In the genomic region with DNA sequence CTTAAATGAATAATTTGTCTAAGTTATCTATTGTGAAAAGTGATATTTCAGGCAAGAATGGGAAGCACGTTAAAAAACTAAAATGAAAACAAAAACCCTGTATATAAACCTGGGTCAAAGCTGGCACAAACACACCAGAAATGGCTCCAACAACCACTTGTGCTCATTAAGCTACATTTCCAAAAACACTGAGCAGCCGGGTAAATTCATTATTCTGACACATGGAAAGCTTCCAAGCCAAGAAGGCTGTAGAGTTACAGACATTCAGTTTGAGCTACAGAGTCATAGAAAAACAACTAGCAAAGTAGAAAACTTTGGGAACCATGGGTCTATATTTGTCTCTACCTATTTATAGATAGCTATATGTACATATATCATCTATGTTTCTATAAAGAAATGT, we compare ENCODE assay signal across 31 mouse cellular contexts.
A peak's percentile ranks its signal among the peaks of the same experiment; 100 is the strongest.
DNase-seq lines count a peak whose midpoint lies in the region; ATAC-seq and TF ChIP-seq lines count a peak whose summit lies in the region.
"Had no signal": no experiment of that assay in that cellular context is flagged by ENCODE, and none has a peak within 500 bp of the region (broad histone marks: within the 10 kb centered on the region; RNA-seq: fewer than 3 reads in every experiment).

No protein-coding gene starts in this region.

- H3K4me2 ChIP-seq in forebrain, postnatal 0 days (ENCODE audit: low read depth) = no peak overlapping the region
- no peak overlapping the region for H3K4me2 ChIP-seq in forebrain, embryonic 12.5 days
- H3K4me2 ChIP-seq in midbrain, postnatal 0 days (ENCODE audit: low read depth, low read length, poor library complexity, severe bottlenecking) = no peak overlapping the region
- H3K4me2 ChIP-seq in midbrain, embryonic 14.5 days (ENCODE audit: low read length) = no peak overlapping the region
- H3K4me2 ChIP-seq: embryonic facial prominence, embryonic 13.5 days; heart, embryonic 11.5 days; hindbrain, embryonic 12.5 days; neural tube, embryonic 12.5 days had no signal

- peak; percentile 23 to 32 for DNase-seq in cerebellum, postnatal 10 days
- no peak for DNase-seq in cerebellum, postnatal 25 days
- DNase-seq in forebrain, postnatal 0 days = peak; percentile 64
- peak; percentile 4 for DNase-seq in kidney, postnatal 10 days
- no peak for DNase-seq in kidney, adult 18-20 months
- peak; percentile 34 for DNase-seq in midbrain, postnatal 0 days (ENCODE audit: low spot score)
- no peak for DNase-seq in midbrain, embryonic 14.5 days
- DNase-seq: adrenal gland, adult 8-10 months; cerebellum, adult 8-10 months; embryo, embryonic 11 days; gastrocnemius, postnatal 14 days; heart, postnatal 36 days; liver; lung, adult 2 months; right cerebral cortex, adult 18-20 months; spleen, adult 18-20 months; thymus, adult 18-20 months; thymus, postnatal 25 days had no signal

- 38% methylated on average over 2 of the region's 2 CpGs for WGBS in forebrain, postnatal 0 days
- 83% methylated on average over 2 of the region's 2 CpGs for WGBS in forebrain, embryonic 12.5 days
- WGBS in midbrain, postnatal 0 days = 76% methylated on average over 2 of the region's 2 CpGs
- WGBS in midbrain, embryonic 14.5 days = 92% methylated on average over 2 of the region's 2 CpGs

- no peak overlapping the region for H3K4me3 ChIP-seq in forebrain, postnatal 0 days (ENCODE audit: low read depth, low read length)
- H3K4me3 ChIP-seq in forebrain, embryonic 12.5 days (replicated peaks) = no peak overlapping the region
- H3K4me3 ChIP-seq in midbrain, postnatal 0 days (ENCODE audit: low read depth, low read length) = no peak overlapping the region
- H3K4me3 ChIP-seq in midbrain, embryonic 14.5 days (replicated peaks; ENCODE audit: low read depth, low read length) = no peak overlapping the region
- H3K4me3 ChIP-seq: embryonic facial prominence, embryonic 13.5 days; erythroblast, embryonic 14.5 days; hindbrain, embryonic 12.5 days; midbrain, embryonic 10.5 days; myocyte; neural tube, embryonic 12.5 days had no signal

- H3K36me3 ChIP-seq in forebrain, postnatal 0 days (ENCODE audit: insufficient read depth) = no peaks in the 10 kb centered on the region
- H3K36me3 ChIP-seq in forebrain, embryonic 12.5 days (replicated peaks) = no peaks in the 10 kb centered on the region
- H3K36me3 ChIP-seq in midbrain, postnatal 0 days (ENCODE audit: insufficient read depth, low read length) = no peaks in the 10 kb centered on the region
- H3K36me3 ChIP-seq in midbrain, embryonic 14.5 days (ENCODE audit: control insufficient read depth, insufficient read depth, low read length) = no peaks in the 10 kb centered on the region
- H3K36me3 ChIP-seq: embryonic facial prominence, embryonic 13.5 days; hindbrain, embryonic 12.5 days; midbrain, embryonic 10.5 days; neural tube, embryonic 12.5 days had no signal

- no peak overlapping the region for H3K9ac ChIP-seq in forebrain, postnatal 0 days
- H3K9ac ChIP-seq in forebrain, embryonic 12.5 days = no peak overlapping the region
- no peak overlapping the region for H3K9ac ChIP-seq in midbrain, postnatal 0 days (replicated peaks; ENCODE audit: low read length, poor library complexity, severe bottlenecking)
- H3K9ac ChIP-seq in midbrain, embryonic 14.5 days (replicated peaks; ENCODE audit: low read length) = no peak overlapping the region
- H3K9ac ChIP-seq: embryonic facial prominence, embryonic 13.5 days; hindbrain, embryonic 12.5 days; liver, embryonic 14.5 days; neural tube, embryonic 12.5 days had no signal

- H3K27ac ChIP-seq in forebrain, postnatal 0 days (ENCODE audit: low read depth, low read length) = no peak overlapping the region
- no peak overlapping the region for H3K27ac ChIP-seq in forebrain, embryonic 12.5 days
- no peak overlapping the region for H3K27ac ChIP-seq in midbrain, postnatal 0 days (ENCODE audit: low read depth, low read length)
- H3K27ac ChIP-seq in midbrain, embryonic 14.5 days (replicated peaks; ENCODE audit: low read depth, low read length) = no peak overlapping the region
- H3K27ac ChIP-seq: embryonic facial prominence, embryonic 13.5 days; hindbrain, embryonic 12.5 days; liver, embryonic 14.5 days; midbrain, embryonic 10.5 days; neural tube, embryonic 12.5 days; stomach, postnatal 0 days had no signal

- TF ChIP-seq CTCF in forebrain, postnatal 0 days (IDR thresholded peaks at IDR 0.05; ENCODE audit: low read depth) = no peak
- TF ChIP-seq CTCF in midbrain, postnatal 0 days (IDR thresholded peaks at IDR 0.05) = no peak

- H3K9me3 ChIP-seq in forebrain, postnatal 0 days (ENCODE audit: low read length) = no peaks in the 10 kb centered on the region
- no peaks in the 10 kb centered on the region for H3K9me3 ChIP-seq in forebrain, embryonic 12.5 days
- no peaks in the 10 kb centered on the region for H3K9me3 ChIP-seq in midbrain, postnatal 0 days (ENCODE audit: low read length)
- H3K9me3 ChIP-seq in midbrain, embryonic 14.5 days (ENCODE audit: control insufficient read depth, low read length) = no peaks in the 10 kb centered on the region
- H3K9me3 ChIP-seq: embryonic facial prominence, embryonic 13.5 days; hindbrain, embryonic 12.5 days; midbrain, embryonic 10.5 days; neural tube, embryonic 12.5 days had no signal

- H3K27me3 ChIP-seq in forebrain, postnatal 0 days (ENCODE audit: insufficient read depth, low read length) = no peaks in the 10 kb centered on the region
- no peaks in the 10 kb centered on the region for H3K27me3 ChIP-seq in forebrain, embryonic 12.5 days
- H3K27me3 ChIP-seq in midbrain, postnatal 0 days (ENCODE audit: insufficient read depth, low read length) = no peaks in the 10 kb centered on the region
- H3K27me3 ChIP-seq in midbrain, embryonic 14.5 days (ENCODE audit: control insufficient read depth, insufficient read depth, low read length) = no peaks in the 10 kb centered on the region
- H3K27me3 ChIP-seq: CH12.LX; embryonic facial prominence, embryonic 13.5 days; hindbrain, embryonic 12.5 days; neural tube, embryonic 12.5 days had no signal

- ATAC-seq in forebrain, postnatal 0 days = peak; percentile 54
- ATAC-seq in forebrain, embryonic 12.5 days (ENCODE audit: low FRiP score) = no peak
- no peak for ATAC-seq in midbrain, postnatal 0 days (ENCODE audit: low FRiP score)
- no peak for ATAC-seq in midbrain, embryonic 14.5 days (ENCODE audit: low FRiP score, low TSS enrichment)
- ATAC-seq: intestine, postnatal 0 days; midbrain, embryonic 16.5 days had no signal

- no peaks in the 10 kb centered on the region for H3K4me1 ChIP-seq in forebrain, postnatal 0 days (ENCODE audit: insufficient read depth)
- no peaks in the 10 kb centered on the region for H3K4me1 ChIP-seq in forebrain, embryonic 12.5 days
- no peaks in the 10 kb centered on the region for H3K4me1 ChIP-seq in midbrain, postnatal 0 days (ENCODE audit: insufficient read depth, low read length)
- no peaks in the 10 kb centered on the region for H3K4me1 ChIP-seq in midbrain, embryonic 14.5 days (ENCODE audit: control insufficient read depth, insufficient read depth, low read length)
- H3K4me1 ChIP-seq: embryonic facial prominence, embryonic 13.5 days; hindbrain, embryonic 12.5 days; midbrain, embryonic 10.5 days; neural tube, embryonic 12.5 days had no signal

Comparison
In these comparisons a context has a peak if more than half of its experiments do, and no peak if none do; other contexts are left out.
1. DNase-seq: peak in cerebellum, postnatal 10 days (2 of 2), forebrain, postnatal 0 days (single experiment), kidney, postnatal 10 days (single experiment) and midbrain, postnatal 0 days (single experiment); none in cerebellum, postnatal 25 days (0 of 2), kidney, adult 18-20 months (single experiment) and midbrain, embryonic 14.5 days (single experiment).